Mouse (Mus musculus): ENCODE measurements at regions not wholly inside any gene's neighbourhood (a gene's known extent, or its start where the extent isn't known, plus 50 kb on each side); places are given as distances from the start of the nearest gene placed in this dataset.

DNA sequence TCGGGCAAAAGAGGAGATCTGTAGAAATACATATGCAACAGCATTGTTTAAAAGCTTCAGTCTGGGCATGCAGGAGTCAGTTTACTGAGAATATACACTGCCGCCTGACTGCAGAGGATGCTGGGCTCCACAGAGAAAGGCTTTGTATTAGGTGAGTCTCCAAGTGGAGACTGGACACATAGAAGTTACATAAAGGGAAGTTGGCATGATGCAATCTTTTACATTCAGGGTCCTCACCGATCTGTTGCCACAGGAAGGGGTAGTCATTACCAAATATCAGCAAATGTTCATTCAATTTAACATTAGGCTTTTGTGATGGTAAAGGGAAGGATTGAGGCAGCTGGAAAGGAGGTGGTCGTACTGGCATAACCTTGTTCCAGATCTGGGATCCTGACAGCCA lies 89.7 kb upstream of the Arntl start:
- DNase-seq, result no peak
- Histone ChIP-seq H3K27ac (replicated peaks; ENCODE audit: low read depth, low read length) (no peak overlapping the region), H3K4me3 (replicated peaks; ENCODE audit: low read depth, low read length) (no peak overlapping the region), H3K9me3 (ENCODE audit: control insufficient read depth, low read length) (no peaks in the 10 kb centered on the region), H3K36me3 (ENCODE audit: control insufficient read depth, insufficient read depth, low read length) (no peaks in the 10 kb centered on the region), H3K4me2 (ENCODE audit: low read length) (no peak overlapping the region), H3K4me1 (ENCODE audit: control insufficient read depth, insufficient read depth, low read length) (no peaks in the 10 kb centered on the region), H3K9ac (replicated peaks; ENCODE audit: low read length) (no peak overlapping the region), H3K27me3 (ENCODE audit: control insufficient read depth, insufficient read depth, low read length) (no peaks in the 10 kb centered on the region)
- no peak for ATAC-seq (ENCODE audit: low FRiP score, low TSS enrichment)
- 82% methylated on average over 4 of the region's 4 CpGs for WGBS

DNA sequence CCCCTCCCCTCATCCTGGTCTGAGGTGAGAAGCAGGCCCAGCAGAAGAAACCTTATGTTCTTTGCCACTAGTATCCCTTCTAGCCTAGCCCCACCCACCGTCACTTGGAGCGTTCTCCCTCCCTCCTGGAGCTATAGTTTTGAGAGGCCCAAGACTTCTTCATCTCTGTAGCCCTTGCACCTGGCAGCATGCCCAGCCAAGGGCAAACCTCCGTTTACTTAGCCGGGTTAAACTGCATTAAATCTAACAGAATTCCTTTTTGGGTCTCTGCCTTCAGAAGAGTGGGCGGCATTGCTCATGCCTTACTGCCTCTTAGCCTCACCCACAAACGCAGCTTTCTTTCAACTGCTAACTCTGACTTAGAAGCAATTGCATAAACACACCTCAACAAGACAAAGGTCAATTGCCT lies 85.3 kb upstream of the Arntl start:
- DNase-seq (no peak), ATAC-seq (ENCODE audit: low FRiP score, low TSS enrichment) (no peak)
- H3K27ac ChIP-seq (replicated peaks; ENCODE audit: low read depth, low read length), result no peak overlapping the region
- no peaks in the 10 kb centered on the region for H3K27me3 ChIP-seq (ENCODE audit: control insufficient read depth, insufficient read depth, low read length)
- H3K4me2 ChIP-seq (ENCODE audit: low read length), result no peak overlapping the region
- no peaks in the 10 kb centered on the region for H3K4me1 ChIP-seq (ENCODE audit: control insufficient read depth, insufficient read depth, low read length)
- 58% methylated on average over 6 of the region's 6 CpGs for WGBS
- no peaks in the 10 kb centered on the region for H3K9me3 ChIP-seq (ENCODE audit: control insufficient read depth, low read length)
- no peaks in the 10 kb centered on the region for H3K36me3 ChIP-seq (ENCODE audit: control insufficient read depth, insufficient read depth, low read length)
- H3K4me3 ChIP-seq (replicated peaks; ENCODE audit: low read depth, low read length), result no peak overlapping the region
- H3K9ac ChIP-seq (replicated peaks; ENCODE audit: low read length), result no peak overlapping the region

DNA sequence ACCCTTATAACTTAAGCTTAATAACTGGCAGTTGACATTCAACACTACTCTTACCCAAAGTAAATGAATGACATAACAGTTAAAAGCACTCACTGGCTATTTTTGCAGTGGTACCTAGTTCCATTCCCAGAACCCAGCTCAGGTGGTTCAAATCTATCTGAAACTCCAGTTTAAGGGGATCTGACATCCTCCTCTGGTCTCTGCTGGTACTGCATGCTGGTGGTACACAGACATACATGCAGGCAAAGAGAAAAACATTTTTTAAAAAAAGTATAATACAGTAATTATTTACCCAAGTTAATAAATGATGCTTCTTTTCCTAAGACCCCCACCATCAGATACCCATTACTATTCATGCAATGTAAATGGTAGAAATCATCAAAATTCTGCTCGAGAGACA lies 81.3 kb upstream of the Arntl start:
- Histone ChIP-seq H3K9me3 (ENCODE audit: control insufficient read depth, low read length) (no peaks in the 10 kb centered on the region), H3K9ac (replicated peaks; ENCODE audit: low read length) (no peak overlapping the region), H3K4me2 (ENCODE audit: low read length) (no peak overlapping the region), H3K4me1 (ENCODE audit: control insufficient read depth, insufficient read depth, low read length) (peaks cover 7% of the 10 kb centered on the region), H3K27me3 (ENCODE audit: control insufficient read depth, insufficient read depth, low read length) (no peaks in the 10 kb centered on the region), H3K27ac (replicated peaks; ENCODE audit: low read depth, low read length) (no peak overlapping the region), H3K36me3 (ENCODE audit: control insufficient read depth, insufficient read depth, low read length) (no peaks in the 10 kb centered on the region), H3K4me3 (replicated peaks; ENCODE audit: low read depth, low read length) (no peak overlapping the region)
- WGBS, result 74% methylated on average over 1 of the region's 1 CpGs
- ATAC-seq (ENCODE audit: low FRiP score, low TSS enrichment) (no peak), DNase-seq (no peak)

DNA sequence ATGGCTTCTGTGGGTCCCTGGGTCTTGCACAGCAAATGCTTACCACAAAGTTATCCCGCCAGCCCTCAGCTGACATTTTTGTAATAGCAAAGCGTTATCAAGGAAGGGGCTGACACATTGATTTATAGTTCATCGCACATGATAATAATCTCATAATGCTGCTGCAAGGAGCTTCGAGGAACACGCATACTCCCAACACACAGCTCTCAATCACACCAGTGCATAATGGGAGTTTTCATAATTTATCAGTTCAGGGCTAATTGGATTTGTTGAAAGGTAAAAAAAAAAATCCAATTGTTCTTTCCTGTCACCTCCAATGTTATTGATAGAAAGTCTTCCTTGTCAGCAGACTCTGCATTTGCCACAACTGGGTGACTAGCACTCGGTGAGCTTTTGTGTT lies 76.7 kb upstream of the Arntl start:
- Histone ChIP-seq H3K4me1 (ENCODE audit: control insufficient read depth, insufficient read depth, low read length) (peaks cover 14% of the 10 kb centered on the region), H3K4me3 (replicated peaks; ENCODE audit: low read depth, low read length) (no peak overlapping the region), H3K9me3 (ENCODE audit: control insufficient read depth, low read length) (no peaks in the 10 kb centered on the region), H3K27ac (replicated peaks; ENCODE audit: low read depth, low read length) (no peak overlapping the region), H3K9ac (replicated peaks; ENCODE audit: low read length) (no peak overlapping the region), H3K36me3 (ENCODE audit: control insufficient read depth, insufficient read depth, low read length) (no peaks in the 10 kb centered on the region), H3K27me3 (ENCODE audit: control insufficient read depth, insufficient read depth, low read length) (no peaks in the 10 kb centered on the region), H3K4me2 (ENCODE audit: low read length) (no peak overlapping the region)
- ATAC-seq (ENCODE audit: low FRiP score, low TSS enrichment) (no peak), DNase-seq (no peak)
- WGBS, result 16% methylated on average over 6 of the region's 6 CpGs

DNA sequence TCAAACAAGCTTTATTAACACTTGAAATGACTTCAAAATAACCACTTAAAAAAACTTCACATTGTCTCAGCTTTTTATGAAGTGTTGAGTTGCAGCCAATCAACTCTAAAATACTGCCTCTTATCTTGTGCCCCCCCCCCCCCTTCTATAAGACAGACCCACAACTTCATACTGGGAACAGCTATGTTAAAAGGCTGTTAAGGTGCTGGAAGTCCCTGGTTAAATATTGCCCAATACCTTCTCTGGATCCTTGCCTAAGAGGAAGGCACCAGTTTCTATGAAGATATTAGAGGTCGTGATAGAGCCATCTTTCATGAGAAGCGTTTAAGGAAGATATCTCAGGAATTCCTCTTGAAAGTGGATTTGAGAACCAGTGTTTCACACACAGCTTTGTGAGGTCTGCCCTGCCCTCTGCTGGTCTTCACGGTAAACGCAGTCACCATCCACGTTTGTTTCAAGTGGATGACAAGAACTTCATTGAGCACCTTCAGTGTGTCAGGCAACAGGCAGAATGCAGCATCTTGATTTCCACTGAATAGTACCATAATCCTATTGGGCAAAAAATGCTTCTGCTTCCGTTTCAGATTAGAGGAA lies 75.2 kb upstream of the Arntl start:
- Histone ChIP-seq H3K9ac (replicated peaks; ENCODE audit: low read length) (no peak overlapping the region), H3K4me3 (replicated peaks; ENCODE audit: low read depth, low read length) (no peak overlapping the region), H3K36me3 (ENCODE audit: control insufficient read depth, insufficient read depth, low read length) (no peaks in the 10 kb centered on the region), H3K4me1 (ENCODE audit: control insufficient read depth, insufficient read depth, low read length) (peaks cover 14% of the 10 kb centered on the region), H3K27me3 (ENCODE audit: control insufficient read depth, insufficient read depth, low read length) (no peaks in the 10 kb centered on the region), H3K4me2 (ENCODE audit: low read length) (no peak overlapping the region), H3K27ac (replicated peaks; ENCODE audit: low read depth, low read length) (no peak overlapping the region), H3K9me3 (ENCODE audit: control insufficient read depth, low read length) (no peaks in the 10 kb centered on the region)
- ATAC-seq (ENCODE audit: low FRiP score, low TSS enrichment), result no peak
- WGBS, result 3% methylated on average over 6 of the region's 6 CpGs
- DNase-seq, result peak; percentile 93

DNA sequence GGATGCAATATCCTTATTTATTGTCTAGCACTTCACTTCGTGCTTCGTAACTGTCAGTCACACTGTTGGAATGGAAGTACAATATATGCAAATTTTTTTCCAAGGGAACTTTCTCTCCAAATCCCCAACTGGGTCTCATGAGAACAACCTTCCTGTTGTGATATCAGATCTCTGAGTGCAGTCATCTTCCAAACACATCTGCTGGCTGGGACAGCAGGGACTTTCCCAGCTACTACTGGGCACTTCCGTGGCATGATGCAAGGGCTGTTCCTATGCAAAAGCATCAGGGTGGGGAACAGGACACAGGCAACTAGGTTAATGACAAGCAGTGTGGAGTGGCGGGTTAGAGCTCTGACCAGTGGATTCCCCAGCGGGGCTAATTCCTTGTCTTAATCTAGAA lies 73.4 kb upstream of the Arntl start:
- Histone ChIP-seq H3K9ac (replicated peaks; ENCODE audit: low read length) (no peak overlapping the region), H3K4me3 (replicated peaks; ENCODE audit: low read depth, low read length) (no peak overlapping the region), H3K4me1 (ENCODE audit: control insufficient read depth, insufficient read depth, low read length) (peaks cover 14% of the 10 kb centered on the region), H3K36me3 (ENCODE audit: control insufficient read depth, insufficient read depth, low read length) (no peaks in the 10 kb centered on the region), H3K9me3 (ENCODE audit: control insufficient read depth, low read length) (no peaks in the 10 kb centered on the region), H3K4me2 (ENCODE audit: low read length) (no peak overlapping the region), H3K27ac (replicated peaks; ENCODE audit: low read depth, low read length) (no peak overlapping the region), H3K27me3 (ENCODE audit: control insufficient read depth, insufficient read depth, low read length) (no peaks in the 10 kb centered on the region)
- no peak for DNase-seq
- WGBS, result 75% methylated on average over 5 of the region's 5 CpGs
- no peak for ATAC-seq (ENCODE audit: low FRiP score, low TSS enrichment)

DNA sequence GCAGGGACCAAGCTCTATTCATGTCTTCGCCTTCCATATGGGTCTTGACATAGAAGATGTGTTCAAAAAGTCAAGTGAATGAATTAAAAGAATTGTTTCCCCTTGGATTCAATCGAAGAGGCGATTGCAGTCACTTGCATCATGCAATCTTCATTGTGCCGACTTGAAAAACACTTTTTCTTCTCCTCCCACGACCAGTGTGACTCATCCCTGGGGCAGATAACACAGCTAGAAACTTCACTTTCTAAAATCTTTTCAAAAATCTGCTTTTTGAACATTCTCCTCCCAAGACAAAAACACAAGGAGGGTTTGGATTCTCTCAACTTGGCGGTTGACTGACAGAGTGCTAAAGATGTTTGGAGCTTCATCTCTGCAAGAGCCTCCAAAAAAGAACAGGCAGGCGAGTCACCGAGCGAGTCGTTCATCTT lies 67.2 kb upstream of the Arntl start:
- H3K27me3 ChIP-seq (ENCODE audit: control insufficient read depth, insufficient read depth, low read length), result no peaks in the 10 kb centered on the region
- WGBS, result 87% methylated on average over 10 of the region's 10 CpGs
- no peaks in the 10 kb centered on the region for H3K36me3 ChIP-seq (ENCODE audit: control insufficient read depth, insufficient read depth, low read length)
- H3K9ac ChIP-seq (replicated peaks; ENCODE audit: low read length), result no peak overlapping the region
- DNase-seq (no peak), ATAC-seq (ENCODE audit: low FRiP score, low TSS enrichment) (no peak)
- peaks cover 9% of the 10 kb centered on the region; the same call in 1 of the 2 replicates for H3K4me1 ChIP-seq (ENCODE audit: control insufficient read depth, insufficient read depth, low read length)
- no peak overlapping the region for H3K27ac ChIP-seq (replicated peaks; ENCODE audit: low read depth, low read length)
- H3K9me3 ChIP-seq (ENCODE audit: control insufficient read depth, low read length), result no peaks in the 10 kb centered on the region
- no peak overlapping the region for H3K4me3 ChIP-seq (replicated peaks; ENCODE audit: low read depth, low read length)
- no peak overlapping the region for H3K4me2 ChIP-seq (ENCODE audit: low read length)

DNA sequence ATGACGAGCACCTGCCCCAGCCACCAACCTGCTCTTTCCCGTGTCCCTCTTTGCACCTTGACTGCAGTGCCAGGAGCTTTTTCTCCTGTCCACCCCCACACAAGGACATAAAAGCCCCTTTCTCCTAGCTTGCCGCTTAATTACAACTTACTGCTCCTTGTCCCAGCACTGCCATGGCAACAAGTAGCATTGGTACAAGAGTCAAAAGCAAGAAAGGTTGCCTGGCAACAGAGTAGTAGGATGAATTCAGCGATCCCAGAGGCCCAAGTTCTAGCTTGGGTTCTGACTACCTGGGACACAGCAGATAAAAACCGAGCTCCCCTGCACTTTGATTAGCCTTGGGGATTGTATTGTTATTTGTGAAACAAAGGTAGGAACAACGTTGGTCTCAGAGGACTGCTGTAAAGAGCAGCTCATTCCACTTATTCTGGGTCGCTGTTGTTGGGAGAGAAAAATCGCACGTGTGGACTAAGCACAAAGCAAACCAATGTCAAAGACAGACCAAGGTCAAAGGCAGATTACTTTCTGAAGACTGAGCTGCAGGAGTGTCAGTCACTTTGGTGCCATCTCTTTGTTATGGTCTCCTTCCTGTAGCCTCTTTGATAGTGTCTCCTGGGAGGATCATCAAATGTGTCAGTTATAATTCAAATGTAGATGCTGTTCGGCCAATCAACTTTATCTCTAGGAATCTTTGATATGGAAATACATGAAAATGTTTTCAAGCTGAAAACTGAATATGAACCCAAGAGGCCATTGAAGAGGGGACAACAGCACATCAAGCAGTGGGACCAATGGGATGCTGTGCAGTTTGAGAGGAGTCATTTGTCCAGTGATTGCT lies 65.2 kb upstream of the Arntl start:
- DNase-seq (peak; percentile 71), ATAC-seq (ENCODE audit: low FRiP score, low TSS enrichment) (no peak)
- no peaks in the 10 kb centered on the region for H3K27me3 ChIP-seq (ENCODE audit: control insufficient read depth, insufficient read depth, low read length)
- H3K4me1 ChIP-seq (ENCODE audit: control insufficient read depth, insufficient read depth, low read length), result peaks cover 9% of the 10 kb centered on the region; the same call in 1 of the 2 replicates
- no peak overlapping the region for H3K27ac ChIP-seq (replicated peaks; ENCODE audit: low read depth, low read length)
- no peak overlapping the region for H3K9ac ChIP-seq (replicated peaks; ENCODE audit: low read length)
- WGBS, result 20% methylated on average over 10 of the region's 10 CpGs
- no peaks in the 10 kb centered on the region for H3K9me3 ChIP-seq (ENCODE audit: control insufficient read depth, low read length)
- no peak overlapping the region for H3K4me2 ChIP-seq (ENCODE audit: low read length)
- no peaks in the 10 kb centered on the region for H3K36me3 ChIP-seq (ENCODE audit: control insufficient read depth, insufficient read depth, low read length)
- H3K4me3 ChIP-seq (replicated peaks; ENCODE audit: low read depth, low read length), result no peak overlapping the region

DNA sequence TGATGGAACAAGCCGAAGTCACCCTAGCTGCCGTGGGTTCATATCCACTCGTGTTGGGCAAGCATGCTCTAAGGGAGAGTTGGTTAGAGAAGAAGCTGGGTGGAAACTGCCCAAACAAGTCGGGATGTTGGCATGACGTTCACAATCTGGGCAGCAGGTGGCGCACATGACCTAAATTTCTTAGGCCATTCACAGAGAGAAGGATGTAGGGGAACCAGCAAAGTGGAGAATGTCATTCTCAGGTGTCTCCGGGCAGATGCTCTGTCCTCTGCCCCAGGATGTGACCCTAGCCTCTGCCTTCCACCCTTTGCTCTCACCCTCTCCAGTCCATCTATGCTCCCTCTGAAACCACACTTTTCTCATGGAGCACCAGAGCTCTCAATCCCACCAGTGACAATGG lies 63.7 kb upstream of the Arntl start:
- Histone ChIP-seq H3K4me1 (ENCODE audit: control insufficient read depth, insufficient read depth, low read length) (peaks cover 14% of the 10 kb centered on the region), H3K9ac (replicated peaks; ENCODE audit: low read length) (no peak overlapping the region), H3K9me3 (ENCODE audit: control insufficient read depth, low read length) (no peaks in the 10 kb centered on the region), H3K36me3 (ENCODE audit: control insufficient read depth, insufficient read depth, low read length) (no peaks in the 10 kb centered on the region), H3K27ac (replicated peaks; ENCODE audit: low read depth, low read length) (no peak overlapping the region), H3K4me3 (replicated peaks; ENCODE audit: low read depth, low read length) (no peak overlapping the region), H3K4me2 (ENCODE audit: low read length) (no peak overlapping the region), H3K27me3 (ENCODE audit: control insufficient read depth, insufficient read depth, low read length) (no peaks in the 10 kb centered on the region)
- peak; percentile 20; the same call in 1 of the 2 replicates for ATAC-seq (ENCODE audit: low FRiP score, low TSS enrichment)
- DNase-seq, result peak; percentile 95
- WGBS, result 13% methylated on average over 7 of the region's 7 CpGs

Measured in midbrain, embryonic 14.5 days (tissue).